Mouse (Mus musculus) mesoderm, embryonic 11.5 days (tissue): ENCODE measurements around the gene 7420426K07Rik.

Experiments
- DNase-seq: peaks from one replicate; pipeline ENCODE4 v3.0.0-alpha.2; 2012; ENCODE audit warnings: low read depth, low spot score

Gene 7420426K07Rik

DNA sequence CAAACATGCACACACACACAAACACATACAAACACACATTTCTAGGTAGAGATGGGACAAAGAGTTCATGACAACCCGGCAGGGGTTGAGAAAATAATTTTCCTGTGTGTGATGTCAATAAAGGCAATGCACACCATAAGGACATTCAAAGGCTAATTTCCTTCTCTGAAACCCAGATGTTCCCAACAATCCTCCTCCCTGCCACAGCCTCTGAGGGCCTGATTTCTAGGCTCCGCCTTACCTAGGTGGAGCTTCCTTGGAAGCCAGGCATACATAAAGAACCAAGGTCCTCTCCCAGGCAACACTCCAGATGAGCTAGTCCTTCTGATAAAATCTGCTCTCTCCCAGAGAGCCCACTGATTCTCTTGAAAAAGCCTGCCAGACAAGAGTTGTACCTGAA is at the start of gene 7420426K07Rik:
7420426K07Rik (plus strand) TSS at position 301 of the 400 bp plus-strand sequence.
- no peak for DNase-seq

DNA sequence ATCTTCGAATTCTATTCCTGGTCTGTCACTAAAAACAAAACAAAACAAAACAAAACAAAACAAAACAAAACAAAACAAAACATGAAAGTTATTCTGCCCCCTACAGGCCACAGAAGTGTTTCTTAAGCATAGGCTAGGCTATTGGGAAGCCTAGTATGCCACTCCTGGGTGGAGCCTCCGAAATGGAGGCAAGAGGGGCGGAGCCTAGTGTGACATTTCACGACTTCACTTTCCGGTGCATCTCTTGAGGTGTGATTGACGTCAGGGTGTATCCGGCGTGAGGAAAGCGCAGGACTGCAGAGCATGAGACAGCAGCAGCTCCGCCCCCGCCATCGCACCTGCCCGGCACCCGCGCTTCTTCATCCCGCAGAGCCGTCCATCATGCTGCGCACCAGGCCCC is 46.7 kb upstream of the 7420426K07Rik start, which contains the start of gene Prr23a2:
Prr23a2 (plus strand) TSS at position 285 of the 400 bp plus-strand sequence.
- DNase-seq, result no peak

DNA sequence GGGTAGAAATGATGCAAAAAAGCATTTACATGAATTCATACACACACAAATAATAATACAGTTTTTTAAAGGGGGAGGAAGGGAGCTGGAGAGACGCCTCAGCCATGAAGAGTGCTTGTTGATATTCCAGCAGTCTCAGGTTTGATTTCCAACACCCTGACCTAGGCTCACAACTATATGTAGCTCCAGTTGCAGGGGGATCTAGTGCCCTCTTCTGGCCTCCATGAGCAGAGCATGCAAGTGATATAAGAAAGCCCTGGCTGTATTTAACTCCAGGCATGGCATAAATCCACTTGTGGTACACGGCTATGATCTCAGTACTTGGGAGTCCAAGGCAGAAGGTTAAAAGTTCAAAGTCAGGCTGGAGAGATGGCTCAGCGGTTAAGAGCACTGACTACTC is 39.5 kb upstream of the 7420426K07Rik start:
- peak; percentile 23 for DNase-seq

DNA sequence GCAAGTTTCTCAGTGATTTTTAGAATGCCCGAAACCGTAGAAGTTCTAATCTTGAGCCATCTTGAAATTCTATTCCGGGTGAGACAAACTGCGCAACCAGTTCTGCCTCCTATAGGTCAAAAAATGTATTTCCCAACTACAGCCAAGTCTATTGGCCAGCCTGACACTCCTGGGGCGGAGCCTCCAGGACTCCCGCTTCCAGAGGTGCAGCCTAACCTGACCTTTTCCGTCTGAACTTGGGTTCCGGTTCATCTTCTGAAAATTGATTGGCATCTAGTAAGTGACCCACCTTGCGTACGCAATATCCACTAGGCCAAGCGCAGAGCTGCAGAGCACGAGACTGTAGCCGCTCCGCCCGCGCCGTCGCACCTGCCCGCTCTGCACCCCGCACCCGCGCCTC is 38.3 kb upstream of the 7420426K07Rik start, which contains the start of gene Prr23a3:
Prr23a3 (plus strand) TSS at position 197 of the 400 bp plus-strand sequence.
- no peak for DNase-seq

DNA sequence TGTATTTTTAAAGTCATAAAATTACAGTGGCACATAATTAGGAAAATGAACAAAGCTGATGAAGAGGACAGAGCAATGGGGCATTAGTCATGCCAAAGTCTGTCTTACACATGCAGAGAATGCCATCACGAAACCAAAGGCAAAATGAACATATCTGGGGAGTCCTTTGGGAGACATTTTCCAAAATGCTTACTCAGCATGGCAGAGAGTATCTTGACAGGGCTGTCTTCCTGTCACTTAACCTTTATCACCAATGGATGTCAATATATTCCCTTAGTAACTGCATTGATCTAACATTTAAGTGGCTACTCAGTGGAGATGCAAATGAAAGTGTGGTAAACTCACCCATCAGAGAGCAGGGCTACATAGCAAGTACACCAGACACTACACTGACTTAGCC is 1.4 kb upstream of the 7420426K07Rik start:
- DNase-seq, result no peak

DNA sequence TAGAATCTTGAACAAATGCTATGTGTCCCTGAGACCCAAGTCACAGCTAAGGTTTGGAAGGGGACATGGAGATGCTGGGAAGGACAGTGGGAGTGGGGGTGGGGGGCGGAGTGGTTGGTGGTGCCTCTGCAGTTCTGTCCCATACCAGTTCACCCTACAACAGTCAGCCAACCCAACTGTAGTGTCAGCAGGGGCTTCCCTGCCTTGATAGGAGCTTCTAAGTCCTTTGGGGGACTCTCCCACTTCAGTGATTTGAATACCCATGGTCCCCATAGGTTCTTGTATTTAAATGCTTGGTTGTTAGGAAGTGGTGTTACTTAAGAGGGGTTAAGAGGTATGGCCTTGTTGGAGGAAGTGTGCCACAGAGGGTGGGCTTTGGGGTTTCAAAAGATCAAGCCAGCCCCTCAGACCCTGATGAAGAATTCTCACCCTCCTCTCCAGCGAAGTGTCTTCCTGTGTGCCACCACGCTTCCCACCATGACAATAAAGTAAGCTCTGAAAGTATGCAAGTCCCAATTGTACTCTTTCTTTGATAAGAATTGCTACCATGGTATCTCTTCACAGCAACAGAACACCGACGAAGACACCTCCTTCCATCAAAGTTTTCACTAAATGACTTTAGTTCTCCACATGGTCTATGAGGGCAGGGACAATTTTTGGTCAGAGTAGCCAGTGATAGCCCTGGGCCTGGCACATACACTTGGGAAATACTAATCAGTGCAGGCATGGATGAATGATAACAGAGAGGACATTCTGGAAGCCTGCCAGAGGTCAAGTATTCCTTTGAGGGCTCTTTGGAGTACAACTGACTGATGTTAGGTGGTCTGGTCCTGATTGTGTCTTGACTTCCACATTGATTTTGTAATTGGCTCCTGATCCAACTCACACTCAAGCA is 18.0 kb downstream of the 7420426K07Rik start:
- no peak for DNase-seq

DNA sequence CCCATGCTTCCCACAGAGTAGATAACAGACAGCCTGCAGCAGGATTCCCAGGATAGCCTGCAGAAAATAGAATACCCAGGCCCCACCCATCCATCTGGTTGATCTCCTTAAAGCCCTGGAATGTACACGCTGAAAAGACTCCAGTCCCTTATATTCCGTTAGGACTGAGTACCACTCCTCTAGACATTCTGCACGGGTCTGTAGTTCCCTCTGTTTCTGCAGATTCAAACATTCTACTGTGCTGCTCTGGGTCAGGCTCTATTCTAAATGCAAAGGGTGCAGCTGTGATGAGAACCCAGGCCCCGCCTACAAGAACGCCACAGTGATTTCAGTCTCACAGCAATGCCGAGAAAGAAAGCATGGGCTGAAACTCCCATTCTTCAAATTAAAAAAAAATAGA is 20.2 kb downstream of the 7420426K07Rik start:
- no peak for DNase-seq

DNA sequence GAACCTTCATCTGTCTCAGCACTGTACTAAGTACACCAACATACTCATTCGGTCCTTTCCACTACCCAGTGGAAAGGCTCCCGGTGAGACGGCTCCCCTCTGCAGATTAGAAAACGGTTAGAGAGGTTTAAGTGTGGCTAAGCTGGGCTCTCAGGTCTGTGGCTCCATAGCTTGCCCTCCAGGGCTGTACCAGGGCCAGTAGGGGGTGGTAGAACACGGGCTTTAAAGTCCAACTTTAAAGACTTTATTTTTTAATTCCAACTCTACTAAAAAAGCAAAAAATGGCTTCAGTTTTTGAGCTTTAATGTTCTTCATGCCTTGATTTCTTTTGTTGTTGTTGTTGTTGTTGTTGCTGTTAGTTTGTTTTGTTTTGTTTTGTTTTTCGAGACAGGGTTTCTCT is 21.3 kb downstream of the 7420426K07Rik start:
- DNase-seq, result no peak

DNA sequence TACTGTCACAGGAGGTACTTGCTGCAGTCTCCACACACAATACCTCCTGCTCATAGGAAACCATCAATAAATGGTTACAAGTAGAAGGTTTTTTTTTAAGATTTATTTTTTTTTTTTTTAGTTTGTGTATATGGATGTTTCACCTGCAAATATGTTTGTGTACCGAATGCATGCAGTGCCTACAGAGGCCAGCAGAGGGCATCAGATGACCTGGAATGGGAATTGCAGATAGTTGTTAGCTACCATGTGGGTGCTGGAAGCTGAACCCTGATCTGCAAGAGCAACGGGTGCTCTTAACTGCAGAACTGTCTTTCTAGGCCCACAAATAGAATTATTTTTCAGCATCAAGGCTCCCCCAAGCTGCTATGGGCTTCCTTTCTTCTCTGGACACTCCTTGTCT is 26.6 kb downstream of the 7420426K07Rik start:
- no peak for DNase-seq

DNA sequence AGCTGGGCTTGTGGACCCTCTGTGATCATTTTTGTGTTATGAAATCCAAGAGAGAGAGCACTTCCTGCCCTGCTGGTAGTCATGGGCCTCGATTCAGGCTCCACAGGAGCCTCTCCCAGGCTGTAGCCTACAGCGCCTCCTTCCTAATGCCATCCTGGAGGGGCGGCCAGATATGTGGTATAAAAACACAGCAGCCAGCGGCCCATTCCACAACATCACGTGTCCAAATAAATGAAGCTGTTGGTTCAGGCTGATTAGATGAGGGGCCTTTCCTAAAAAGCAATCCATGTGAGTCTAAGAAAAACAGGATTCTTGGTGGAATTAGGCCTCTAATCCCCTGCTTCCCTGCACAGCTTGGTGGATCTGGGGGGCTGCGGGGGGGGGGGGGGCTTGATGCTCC is 30.0 kb downstream of the 7420426K07Rik start:
- no peak for DNase-seq

DNA sequence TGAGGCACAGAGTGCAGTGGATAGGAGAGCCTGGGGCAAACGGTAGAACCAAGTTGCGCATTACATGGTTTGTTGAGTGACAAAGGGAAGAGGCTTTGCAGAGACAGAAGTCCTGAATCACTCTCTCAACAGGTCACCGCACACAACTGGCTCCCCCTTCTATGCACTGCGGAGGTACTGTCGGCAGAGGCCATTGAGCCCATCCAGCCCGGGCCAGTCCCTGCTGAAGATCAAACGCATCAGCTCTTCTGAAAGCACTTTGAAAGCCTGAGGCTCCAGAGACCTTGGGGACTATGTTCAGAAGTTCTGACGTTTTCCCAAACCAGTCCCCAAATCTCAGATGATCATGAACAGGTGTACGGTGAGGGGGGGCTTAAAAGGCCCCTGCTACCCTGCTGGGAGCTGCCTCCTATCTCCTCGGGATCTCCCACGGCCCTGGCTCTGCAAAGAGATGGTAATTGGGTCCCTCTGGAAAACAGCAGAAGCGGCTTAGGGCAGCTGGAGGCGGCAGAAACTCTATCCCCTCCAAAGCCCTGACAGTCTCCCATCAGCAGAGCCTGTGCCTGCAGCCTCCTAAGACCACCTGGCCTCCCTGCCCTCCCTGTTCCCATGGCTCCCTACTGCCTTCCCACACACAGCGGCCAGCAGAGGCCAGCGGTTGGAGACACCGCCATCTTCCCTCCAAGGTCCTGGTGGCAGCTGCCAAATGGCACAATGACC is 32.4 kb downstream of the 7420426K07Rik start:
- DNase-seq, result no peak

DNA sequence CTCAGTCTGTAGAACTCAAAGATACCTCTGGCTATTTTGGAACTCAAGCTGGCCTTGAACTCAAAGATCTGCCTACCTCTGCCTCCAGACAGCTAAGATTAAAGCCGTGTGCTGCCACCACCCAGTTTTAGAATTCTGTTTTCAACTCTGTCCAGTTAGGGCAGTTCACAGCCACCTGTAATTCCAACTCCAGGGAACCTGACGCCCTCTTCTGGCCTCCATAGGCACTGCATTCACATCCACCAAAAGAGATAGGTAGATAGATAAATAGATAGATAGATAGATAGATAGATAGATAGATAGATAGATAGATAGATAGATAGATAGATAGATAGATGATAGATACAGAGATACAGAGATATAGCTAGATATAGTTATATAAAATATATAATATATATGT is 36.4 kb downstream of the 7420426K07Rik start:
- no peak for DNase-seq

DNA sequence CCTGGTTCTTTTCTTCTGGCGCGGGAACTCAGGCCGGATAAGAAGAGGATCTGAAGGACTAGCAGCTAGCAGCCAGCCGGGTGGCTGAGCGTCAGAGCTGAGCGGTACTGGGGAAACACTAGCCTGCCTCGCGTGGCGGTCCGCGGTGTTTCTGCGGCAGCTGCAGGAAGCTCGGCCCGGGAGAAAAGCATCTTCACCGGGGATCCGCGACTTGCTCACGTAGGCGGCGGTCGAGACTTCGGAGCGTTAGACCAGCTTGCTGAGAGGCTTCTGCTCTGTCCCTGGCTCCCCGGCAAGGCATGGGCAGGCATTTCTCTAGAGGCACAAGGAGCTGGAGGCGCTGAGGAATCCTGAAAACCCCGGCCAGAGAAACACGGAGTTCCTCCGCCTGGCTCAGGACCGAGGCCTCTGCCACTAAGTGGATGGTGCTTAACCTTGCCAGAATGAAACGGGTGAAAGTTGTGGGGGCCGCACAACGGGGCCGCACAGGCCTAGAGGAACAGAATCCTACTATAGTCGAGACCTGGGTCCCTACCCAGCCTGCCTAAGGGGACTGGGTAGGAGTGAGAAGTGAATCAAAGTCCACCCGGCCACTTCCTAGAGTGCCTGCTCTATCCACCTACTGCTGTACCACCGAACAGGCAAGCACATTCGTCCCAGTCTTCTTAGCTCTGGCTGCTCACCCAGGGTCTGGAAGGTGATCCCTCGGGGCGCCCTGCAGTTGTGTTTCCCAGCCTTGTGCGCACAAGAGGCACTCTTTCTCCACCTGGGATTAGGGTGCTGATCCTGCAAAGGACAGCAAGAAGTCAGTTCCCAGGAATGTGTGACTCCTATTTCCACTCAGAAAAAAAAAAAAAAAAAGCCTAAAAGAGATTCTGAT is 49.5 kb downstream of the 7420426K07Rik start:
- DNase-seq, result no peak

DNA sequence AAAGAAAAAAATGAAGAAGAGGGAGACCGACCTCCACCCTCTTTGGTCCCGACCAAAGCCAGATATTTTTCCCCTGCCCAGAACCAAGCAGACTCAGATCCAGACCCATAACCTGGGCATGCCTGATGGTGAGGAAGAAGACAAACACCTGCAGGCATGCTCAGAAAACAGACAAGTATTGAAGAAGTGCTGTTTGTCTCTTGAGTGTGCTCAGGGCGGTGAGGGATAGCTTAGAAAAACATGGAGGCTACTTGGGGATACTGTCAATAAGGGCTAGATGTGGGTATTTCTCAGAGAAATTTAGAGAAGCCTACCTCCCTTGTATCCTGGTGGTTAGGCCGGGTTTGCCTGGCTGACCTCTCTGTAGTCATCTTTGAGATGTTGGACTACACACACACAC is 50.4 kb downstream of the 7420426K07Rik start:
- DNase-seq, result no peak

DNA sequence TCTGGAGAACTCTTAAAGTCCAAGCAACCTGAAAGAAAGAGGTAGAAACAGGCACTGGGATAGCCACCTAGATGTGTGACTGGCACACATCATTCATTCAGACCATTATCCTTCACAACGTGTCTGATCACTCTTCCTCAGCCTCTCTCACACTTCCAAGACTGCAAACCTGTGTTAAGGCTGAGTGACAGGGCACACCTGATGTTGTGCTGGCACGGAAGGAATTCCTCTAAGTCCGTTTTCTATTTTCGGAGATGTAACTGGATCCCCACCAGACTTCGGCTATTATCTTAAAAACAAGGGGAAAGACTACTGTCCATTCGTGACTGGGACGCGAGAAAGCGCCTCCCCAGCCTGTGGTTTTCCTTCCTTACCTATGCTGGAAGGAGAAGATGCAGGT is 50.9 kb downstream of the 7420426K07Rik start:
- DNase-seq, result no peak
